Mouse (Mus musculus): Measurements from ENCODE around the gene S100a4. TPM values are rescaled to one million over a fixed set of nuclear protein-coding genes. Genes with fewer than 3 reads are reported as not detected.

S100a4 gene
- polyA plus RNA-seq, 1 experiment from 2014 or later = 1.6 TPM

Other genes with a start within 250 kb of the S100a4 start
- gene Slc27a3, start 213.8 kb upstream of the S100a4 start, polyA plus RNA-seq (2016; fragmentation: Nextera tagmentation; extraction: Ambion mirVana) = 14.7 and 18.3 TPM in 2 replicates
- 42.8 and 45.1 TPM in 2 replicates for gene Ints3, start 170.1 kb upstream of the S100a4 start, polyA plus RNA-seq (2016; fragmentation: Nextera tagmentation; extraction: Ambion mirVana)
- 1.6 and 2.2 TPM in 2 replicates for gene Npr1, start 137.9 kb upstream of the S100a4 start, polyA plus RNA-seq (2016; fragmentation: Nextera tagmentation; extraction: Ambion mirVana)
- 351 and 352 TPM in 2 replicates for gene Ilf2, start 127.6 kb upstream of the S100a4 start, polyA plus RNA-seq (2016; fragmentation: Nextera tagmentation; extraction: Ambion mirVana)
- gene Snapin, start 112.7 kb upstream of the S100a4 start, polyA plus RNA-seq (2016; fragmentation: Nextera tagmentation; extraction: Ambion mirVana) = 71.7 and 73.2 TPM in 2 replicates
- 228 and 238 TPM in 2 replicates for gene Chtop, start 94.3 kb upstream of the S100a4 start, polyA plus RNA-seq (2016; fragmentation: Nextera tagmentation; extraction: Ambion mirVana)
- gene S100a1, start 89.4 kb upstream of the S100a4 start, polyA plus RNA-seq (2016; fragmentation: Nextera tagmentation; extraction: Ambion mirVana) = 5.1 and 7.0 TPM in 2 replicates
- 8.1 and 8.6 TPM in 2 replicates for gene S100a13, start 89.3 kb upstream of the S100a4 start, polyA plus RNA-seq (2016; fragmentation: Nextera tagmentation; extraction: Ambion mirVana)
- 0.19 and 0.24 TPM in 2 replicates for gene S100a14, start 76.9 kb upstream of the S100a4 start, polyA plus RNA-seq (2016; fragmentation: Nextera tagmentation; extraction: Ambion mirVana)
- 26.8 and 27.3 TPM in 2 replicates for gene S100a16, start 66.5 kb upstream of the S100a4 start, polyA plus RNA-seq (2016; fragmentation: Nextera tagmentation; extraction: Ambion mirVana)
- gene S100a3, start 43.2 kb upstream of the S100a4 start, polyA plus RNA-seq (2016; fragmentation: Nextera tagmentation; extraction: Ambion mirVana) = not detected in 2 replicates
- not detected in 2 replicates for gene S100a2, start 13.5 kb upstream of the S100a4 start, polyA plus RNA-seq (2016; fragmentation: Nextera tagmentation; extraction: Ambion mirVana)
- gene Gm42674, start 1.9 kb upstream of the S100a4 start, polyA plus RNA-seq (2016; fragmentation: Nextera tagmentation; extraction: Ambion mirVana) = not detected in 2 replicates
- 0.56 TPM in 1 of 2 replicates, not detected in the other for gene S100a5, start 4.8 kb downstream of the S100a4 start, polyA plus RNA-seq (2016; fragmentation: Nextera tagmentation; extraction: Ambion mirVana)
- gene S100a6, start 9.1 kb downstream of the S100a4 start, polyA plus RNA-seq (2016; fragmentation: Nextera tagmentation; extraction: Ambion mirVana) = 20.1 and 22.2 TPM in 2 replicates
- not detected in 2 replicates for gene S100a7a, start 50.2 kb downstream of the S100a4 start, polyA plus RNA-seq (2016; fragmentation: Nextera tagmentation; extraction: Ambion mirVana)
- gene S100a8, start 65.2 kb downstream of the S100a4 start, polyA plus RNA-seq (2016; fragmentation: Nextera tagmentation; extraction: Ambion mirVana) = 4.4 and 5.2 TPM in 2 replicates
- gene S100a9, start 92.0 kb downstream of the S100a4 start, polyA plus RNA-seq (2016; fragmentation: Nextera tagmentation; extraction: Ambion mirVana) = 2.6 and 3.8 TPM in 2 replicates
- not detected in 2 replicates for gene Pglyrp4, start 123.1 kb downstream of the S100a4 start, polyA plus RNA-seq (2016; fragmentation: Nextera tagmentation; extraction: Ambion mirVana)
- not detected in 2 replicates for gene Gm5849, start 174.1 kb downstream of the S100a4 start, polyA plus RNA-seq (2016; fragmentation: Nextera tagmentation; extraction: Ambion mirVana)